Mouse (Mus musculus) heart, embryonic 10.5 days (tissue): ENCODE results near the gene Cenpt. TPM values are rescaled to one million over a fixed set of nuclear protein-coding genes. Genes with fewer than 3 reads are reported as not detected.

Experiments
- DNase-seq: peaks from one replicate; pipeline ENCODE4 v3.0.0-alpha.2; 2017; ENCODE audit warnings: low spot score
- H3K27ac ChIP-seq: fragments of 300-500 bp; sonication (generic); 2 replicates; pipeline ENCODE4 v1.5.1; 2016; ENCODE audit warnings: mild to moderate bottlenecking
- H3K27me3 ChIP-seq: fragments of 300-500 bp; sonication (generic); 2 replicates; pipeline ENCODE4 v1.6.1; 2016; ENCODE audit warnings: mild to moderate bottlenecking; ENCODE audit not compliant: poor library complexity, insufficient read depth, severe bottlenecking
- H3K36me3 ChIP-seq: fragments of 300-500 bp; sonication (generic); 2 replicates; pipeline ENCODE4 v1.6.1; 2016; ENCODE audit warnings: mild to moderate bottlenecking, moderate library complexity
- H3K4me1 ChIP-seq: fragments of 300-500 bp; sonication (generic); 2 replicates; pipeline ENCODE4 v1.6.1; 2016; ENCODE audit warnings: mild to moderate bottlenecking
- H3K4me3 ChIP-seq: fragments of 300-500 bp; sonication (generic); 2 replicates; pipeline ENCODE4 v1.5.1; 2016; ENCODE audit warnings: mild to moderate bottlenecking, moderate library complexity
- H3K9me3 ChIP-seq: fragments of 300-500 bp; sonication (generic); 2 replicates; pipeline ENCODE4 v1.6.1; 2016; ENCODE audit warnings: mild to moderate bottlenecking, moderate library complexity
- WGBS: fragments of 180-500 bp; shearing (Covaris S2); methylation state at CpG from one replicate; pipeline ENCODE4 v1.1.7; 2016; 5-methylcytosine and 5-hydroxymethylcytosine counted together
- polyA plus RNA-seq: library from polyadenylated mRNA; unstranded; fragments of >200 nt; fragmentation: Nextera tagmentation; extraction: Ambion mirVana; gene quantifications from 2 replicates; pipeline ENCODE4 v1.2.1, GENCODE M21; 2016

The Cenpt gene
- polyA plus RNA-seq, 1 experiment from 2014 or later = 55.2 TPM

DNA sequence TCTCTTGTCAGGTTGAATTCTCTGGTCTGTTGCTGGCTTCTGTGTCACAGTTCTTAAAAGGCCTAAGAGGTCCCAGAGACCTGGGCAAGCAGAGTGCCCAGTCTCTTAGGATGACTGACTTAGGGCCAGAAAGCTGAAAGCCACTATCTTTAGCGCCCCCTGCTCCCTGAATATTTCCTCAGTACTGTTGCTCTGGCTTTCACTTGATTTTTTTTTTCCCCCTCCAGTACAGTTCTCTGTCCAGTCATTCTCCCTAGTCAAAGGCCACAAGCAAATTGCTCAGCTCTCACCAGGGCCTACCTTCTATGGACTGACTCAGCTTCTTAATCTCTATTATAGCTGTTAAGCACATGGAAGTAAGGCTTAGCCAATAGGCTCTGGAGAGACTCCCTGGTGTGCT lies 8.9 kb upstream of the Cenpt start:
- H3K4me3 ChIP-seq = peak overlapping the region; percentile 98
- no peak for DNase-seq
- peaks cover 51% of the 10 kb centered on the region for H3K4me1 ChIP-seq
- no peaks in the 10 kb centered on the region for H3K9me3 ChIP-seq
- H3K27me3 ChIP-seq = no peaks in the 10 kb centered on the region
- H3K27ac ChIP-seq = peak overlapping the region; percentile 98; the same call in 1 of the 2 replicates
- H3K36me3 ChIP-seq = peaks cover 48% of the 10 kb centered on the region
- WGBS = 11% methylated on average over 1 of the region's 1 CpGs

DNA sequence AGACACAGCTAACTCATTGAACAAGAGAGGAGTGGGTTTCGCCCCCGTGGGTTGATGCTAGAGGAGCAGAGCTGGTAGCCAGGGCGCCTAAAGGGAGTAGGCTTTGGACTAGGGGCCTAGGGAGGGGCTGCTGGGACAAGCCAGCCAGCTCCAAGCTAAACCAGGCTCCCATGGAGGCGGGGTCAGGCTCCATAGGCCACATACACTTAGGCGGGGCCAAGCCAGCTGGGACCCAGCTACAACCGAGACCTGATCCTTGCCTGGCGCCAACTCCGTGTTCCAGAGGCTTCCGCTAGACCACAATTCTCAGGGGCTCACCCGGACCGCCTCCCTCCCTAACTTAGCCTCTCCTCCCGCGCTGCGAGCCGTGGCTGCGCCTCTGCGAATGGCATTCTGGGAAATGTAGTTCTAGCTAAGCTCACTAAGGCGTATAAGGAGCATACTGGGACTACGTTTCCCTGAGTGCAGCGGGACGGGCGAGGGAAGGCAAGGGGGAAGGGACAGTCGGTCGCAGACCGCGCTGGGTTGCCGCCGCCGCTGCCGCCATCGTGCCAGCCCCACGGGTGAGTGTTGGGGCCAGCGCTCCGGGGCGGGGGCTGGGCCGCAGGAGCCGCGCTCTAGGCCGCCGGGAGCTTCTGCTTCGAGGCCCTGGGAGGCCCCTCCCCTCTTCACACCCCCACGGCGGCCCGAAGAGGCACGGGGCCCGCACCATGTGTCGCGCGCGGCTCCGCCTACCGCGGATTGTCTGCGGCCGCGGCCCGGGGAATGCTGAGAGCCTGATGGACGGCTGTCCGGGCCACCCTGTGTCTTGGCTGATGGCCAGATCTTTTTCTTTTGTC lies 7.3 kb upstream of the Cenpt start, which contains the start of gene Nutf2:
Nutf2 (plus strand) TSS at position 438 of the 839 bp plus-strand sequence.
- under 1% methylated on average over 59 of the region's 59 CpGs for WGBS
- peak; percentile 100 for DNase-seq
- no peaks in the 10 kb centered on the region for H3K27me3 ChIP-seq
- no peaks in the 10 kb centered on the region for H3K9me3 ChIP-seq
- peak within 1 kb of the TSS; percentile 98 for H3K4me3 ChIP-seq
- H3K4me1 ChIP-seq = peaks cover 67% of the 10 kb centered on the region
- peaks cover 33% of the 10 kb centered on the region for H3K36me3 ChIP-seq
- H3K27ac ChIP-seq = peak within 1 kb of the TSS; percentile 98

- H3K4me1 ChIP-seq = peaks cover 70% of the 10 kb centered on the region
Observed at GRCm38 (mm10) chr8:105859314-105859713, 6.2 kb upstream of the Cenpt start.

GRCm38 (mm10) chr8:105858495-105858894 lies 5.4 kb upstream of the Cenpt start:
- H3K36me3 ChIP-seq = peaks cover 19% of the 10 kb centered on the region
- peaks cover 66% of the 10 kb centered on the region for H3K4me1 ChIP-seq
- H3K27ac ChIP-seq = no peak overlapping the region
- H3K9me3 ChIP-seq = no peaks in the 10 kb centered on the region
- H3K27me3 ChIP-seq = no peaks in the 10 kb centered on the region
- H3K4me3 ChIP-seq = no peak overlapping the region
- DNase-seq = no peak
- WGBS = 84% methylated on average over 5 of the region's 5 CpGs

More at GRCm38 (mm10) chr8:105859314-105859713, 6.2 kb upstream of the Cenpt start:
- no peak for DNase-seq
- no peaks in the 10 kb centered on the region for H3K9me3 ChIP-seq
- WGBS = 60% methylated on average over 5 of the region's 5 CpGs
- peaks cover 25% of the 10 kb centered on the region for H3K36me3 ChIP-seq
- peak overlapping the region; percentile 98 for H3K27ac ChIP-seq
- no peaks in the 10 kb centered on the region for H3K27me3 ChIP-seq
- H3K4me3 ChIP-seq = peak overlapping the region; percentile 98; the same call in 1 of the 2 replicates

GRCm38 (mm10) chr8:105856168-105856835 lies 3.2 kb upstream of the Cenpt start:
- no peaks in the 10 kb centered on the region for H3K9me3 ChIP-seq
- peak overlapping the region; percentile 92 for H3K27ac ChIP-seq
- H3K4me1 ChIP-seq = peaks cover 52% of the 10 kb centered on the region
- DNase-seq = no peak
- H3K4me3 ChIP-seq = peak overlapping the region; percentile 77
- H3K36me3 ChIP-seq = peaks cover 12% of the 10 kb centered on the region; the same call in 1 of the 2 replicates
- 14% methylated on average over 15 of the region's 15 CpGs for WGBS
- H3K27me3 ChIP-seq = no peaks in the 10 kb centered on the region

DNA sequence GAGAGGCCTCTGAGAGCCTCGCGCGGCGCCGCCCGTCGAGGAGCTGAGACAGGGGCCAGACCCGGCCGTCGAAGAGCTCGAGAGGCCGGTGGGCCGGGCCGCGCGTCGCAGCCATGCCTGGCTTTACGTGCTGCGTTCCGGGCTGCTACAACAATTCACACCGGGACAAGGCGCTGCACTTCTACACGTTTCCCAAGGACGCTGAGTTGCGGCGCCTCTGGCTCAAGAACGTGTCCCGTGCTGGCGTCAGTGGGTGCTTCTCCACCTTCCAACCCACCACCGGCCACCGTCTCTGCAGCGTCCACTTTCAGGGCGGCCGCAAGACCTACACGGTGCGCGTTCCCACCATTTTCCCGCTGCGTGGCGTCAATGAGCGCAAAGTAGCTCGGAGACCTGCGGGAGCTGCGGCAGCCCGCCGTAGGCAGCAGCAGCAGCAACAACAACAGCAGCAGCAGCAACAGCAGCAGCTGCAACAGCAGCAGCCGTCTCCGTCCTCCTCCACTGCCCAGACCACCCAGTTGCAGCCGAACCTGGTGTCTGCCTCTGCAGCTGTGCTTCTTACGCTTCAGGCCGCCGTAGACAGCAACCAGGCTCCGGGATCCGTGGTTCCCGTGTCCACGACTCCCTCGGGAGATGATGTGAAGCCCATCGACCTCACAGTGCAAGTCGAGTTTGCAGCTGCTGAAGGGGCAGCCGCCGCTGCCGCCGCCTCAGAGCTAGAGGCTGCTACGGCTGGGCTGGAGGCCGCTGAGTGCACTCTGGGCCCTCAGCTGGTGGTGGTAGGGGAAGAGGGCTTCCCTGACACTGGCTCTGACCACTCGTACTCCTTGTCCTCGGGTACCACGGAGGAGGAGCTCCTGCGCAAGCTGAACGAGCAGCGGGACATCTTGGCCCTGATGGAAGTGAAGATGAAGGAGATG lies 2.4 kb upstream of the Cenpt start:
- peak; percentile 90 for DNase-seq
- Histone ChIP-seq H3K27ac (peak overlapping the region; percentile 92), H3K36me3 (peaks cover 12% of the 10 kb centered on the region; the same call in 1 of the 2 replicates), H3K4me3 (peak overlapping the region; percentile 77), H3K27me3 (no peaks in the 10 kb centered on the region), H3K4me1 (peaks cover 54% of the 10 kb centered on the region), H3K9me3 (no peaks in the 10 kb centered on the region)
- WGBS = under 1% methylated on average over 71 of the region's 71 CpGs

DNA sequence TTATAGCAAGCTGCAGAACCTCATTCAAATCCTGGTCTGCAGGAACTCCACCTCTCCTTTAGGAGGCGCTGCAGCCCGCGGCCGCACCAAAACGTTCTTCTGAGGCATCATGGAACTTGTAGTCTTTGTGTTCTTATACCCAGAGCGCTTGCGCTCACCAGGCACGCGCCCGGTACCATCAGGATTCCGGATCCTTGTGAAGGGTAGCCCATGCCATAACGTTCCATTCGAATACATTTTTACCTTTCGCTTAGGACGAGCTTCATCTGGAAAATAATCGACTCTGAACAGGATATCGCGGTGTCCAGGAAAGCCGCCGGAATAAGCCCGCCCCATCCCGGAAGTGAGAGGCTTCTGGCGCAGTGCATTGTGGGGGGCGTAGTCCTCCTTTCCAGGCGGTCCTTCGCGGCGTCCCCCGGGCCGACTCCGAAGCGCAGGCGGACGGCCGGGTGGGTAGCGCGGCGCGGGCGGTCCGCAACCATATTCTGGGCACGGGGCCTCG lies 1.7 kb upstream of the Cenpt start, which contains the start of gene Thap11:
Thap11 (plus strand) TSS at position 418 of the 502 bp plus-strand sequence.
- under 1% methylated on average over 43 of the region's 43 CpGs for WGBS
- H3K27me3 ChIP-seq = no peaks in the 10 kb centered on the region
- H3K4me3 ChIP-seq = peak within 1 kb of the TSS; percentile 77
- H3K4me1 ChIP-seq = peaks cover 52% of the 10 kb centered on the region
- H3K9me3 ChIP-seq = no peaks in the 10 kb centered on the region
- H3K27ac ChIP-seq = peak within 1 kb of the TSS; percentile 92
- H3K36me3 ChIP-seq = peaks cover 15% of the 10 kb centered on the region
- DNase-seq = peak; percentile 97

DNA sequence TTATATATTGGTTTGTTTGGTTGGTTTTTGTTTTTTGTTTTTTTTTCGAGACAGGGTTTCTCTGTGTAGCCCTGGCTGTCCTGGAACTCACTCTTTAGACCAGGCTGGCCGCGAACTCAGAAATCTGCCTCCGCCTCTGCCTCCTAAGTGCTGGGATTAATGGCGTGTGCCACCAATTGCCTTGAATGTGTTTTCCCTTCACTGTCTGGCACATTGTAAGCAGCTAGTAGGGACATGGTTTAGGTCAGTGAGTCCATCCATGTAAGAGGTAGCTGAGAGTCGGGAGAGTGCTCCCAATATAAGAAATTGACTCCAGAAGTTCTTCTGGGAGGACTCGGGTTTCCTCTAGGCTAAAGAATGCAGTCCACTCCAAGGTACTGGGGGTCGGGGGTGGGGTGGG lies 1.2 kb upstream of the Cenpt start:
- WGBS = 23% methylated on average over 8 of the region's 8 CpGs
- H3K4me3 ChIP-seq = peak overlapping the region; percentile 77
- H3K27me3 ChIP-seq = no peaks in the 10 kb centered on the region
- no peak for DNase-seq
- no peaks in the 10 kb centered on the region for H3K9me3 ChIP-seq
- peaks cover 19% of the 10 kb centered on the region for H3K36me3 ChIP-seq
- peak overlapping the region; percentile 92 for H3K27ac ChIP-seq
- H3K4me1 ChIP-seq = peaks cover 48% of the 10 kb centered on the region

DNA sequence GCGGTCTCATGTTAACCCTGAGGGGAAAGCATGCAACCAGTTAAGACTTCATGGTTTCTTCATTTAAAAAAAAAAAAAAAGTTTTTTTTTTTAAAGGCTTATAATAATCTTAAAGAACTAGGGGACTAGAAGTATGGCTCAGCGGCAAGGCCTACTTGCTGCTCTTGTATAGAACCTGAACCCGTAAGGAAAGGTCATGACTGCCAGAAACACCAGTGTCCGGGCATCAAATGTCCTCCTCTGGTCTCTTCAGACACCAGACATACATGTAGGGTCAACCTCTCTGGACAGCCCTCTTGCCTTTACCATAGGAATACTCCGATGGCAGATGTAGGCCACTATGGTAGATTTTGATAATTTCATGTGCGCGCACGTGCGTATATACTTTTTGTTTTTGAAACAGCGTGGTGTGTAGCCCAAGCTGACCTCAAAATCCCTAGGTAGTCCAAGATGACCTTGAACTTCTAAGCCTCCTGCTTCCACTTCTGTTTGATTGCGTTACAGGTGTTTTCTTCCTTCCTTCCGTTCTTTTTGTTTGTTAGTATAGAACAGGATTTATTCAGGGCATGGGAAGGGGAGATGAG lies 840 bp downstream of the Cenpt start:
- peak overlapping the region; percentile 83 for H3K4me3 ChIP-seq
- DNase-seq = no peak
- peaks cover 31% of the 10 kb centered on the region for H3K36me3 ChIP-seq
- H3K9me3 ChIP-seq = no peaks in the 10 kb centered on the region
- H3K27ac ChIP-seq = peak overlapping the region; percentile 89
- H3K4me1 ChIP-seq = peaks cover 33% of the 10 kb centered on the region
- H3K27me3 ChIP-seq = no peaks in the 10 kb centered on the region
- WGBS = 80% methylated on average over 12 of the region's 12 CpGs

- DNase-seq = peak; percentile 96
- H3K4me3 ChIP-seq = peak overlapping the region; percentile 83
- H3K27me3 ChIP-seq = no peaks in the 10 kb centered on the region
- peak overlapping the region; percentile 89 for H3K27ac ChIP-seq
- WGBS = under 1% methylated on average over 34 of the region's 34 CpGs
- H3K9me3 ChIP-seq = no peaks in the 10 kb centered on the region
- peaks cover 33% of the 10 kb centered on the region for H3K36me3 ChIP-seq
- H3K4me1 ChIP-seq = peaks cover 27% of the 10 kb centered on the region
Observed at GRCm38 (mm10) chr8:105851651-105852143, 1.4 kb downstream of the Cenpt start.

DNA sequence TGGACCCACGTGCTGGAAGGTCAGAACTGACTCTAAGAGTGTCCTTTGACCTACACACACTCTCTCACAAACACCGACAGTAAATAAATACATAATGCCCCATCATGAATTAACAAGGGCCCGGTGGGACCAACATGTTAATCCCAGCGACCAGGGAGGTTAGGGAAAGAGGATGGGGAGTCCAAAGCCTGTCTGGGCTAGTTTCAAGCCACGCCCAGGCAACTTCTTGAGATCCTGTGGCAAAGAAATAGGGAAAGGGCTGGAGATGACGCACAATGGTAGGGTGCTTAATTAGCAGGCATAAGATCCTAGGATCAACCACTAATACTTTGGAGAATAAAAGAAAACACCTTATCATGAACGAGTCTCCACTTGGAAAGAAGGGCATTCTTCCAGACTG lies 2.5 kb downstream of the Cenpt start:
- Histone ChIP-seq H3K9me3 (no peaks in the 10 kb centered on the region), H3K4me3 (peak overlapping the region; percentile 83), H3K27ac (0 out of 2 replicates have a peak overlapping the region, but pooled peaks have one; percentile 47), H3K27me3 (no peaks in the 10 kb centered on the region), H3K4me1 (peaks cover 16% of the 10 kb centered on the region), H3K36me3 (peaks cover 44% of the 10 kb centered on the region)
- no peak for DNase-seq
- 79% methylated on average over 7 of the region's 7 CpGs for WGBS
